Mouse (Mus musculus) erythroblast, embryonic 14.5 days (primary cell): Measurements from ENCODE around the gene Tmem220. TPM values are rescaled to one million over a fixed set of nuclear protein-coding genes. Genes with fewer than 3 reads are reported as not detected.

ENCODE experiments used
- H3K27me3 ChIP-seq: 2 replicates; pipeline ENCODE4 v1.6.1; 2012; ENCODE audit warnings: inconsistent platforms; ENCODE audit not compliant: control insufficient read depth
- H3K36me3 ChIP-seq: 2 replicates; pipeline ENCODE4 v1.6.1; 2012; ENCODE audit warnings: mild to moderate bottlenecking, inconsistent platforms; ENCODE audit not compliant: control insufficient read depth
- H3K4me1 ChIP-seq: 2 replicates; pipeline ENCODE4 v1.6.1; 2012; ENCODE audit warnings: inconsistent platforms; ENCODE audit not compliant: control insufficient read depth
- H3K4me3 ChIP-seq: replicated peaks from 2 replicates; pipeline ENCODE3; 2012; ENCODE audit warnings: moderate library complexity, mild to moderate bottlenecking, inconsistent platforms
- H3K9me3 ChIP-seq: 2 replicates; pipeline ENCODE4 v1.6.1; 2012; ENCODE audit warnings: low read length, inconsistent platforms, mixed read lengths; ENCODE audit not compliant: control insufficient read depth
- GATA1 ChIP-seq: IDR thresholded peaks from 2 replicates; pipeline ENCODE4 v1.6.1; 2012; ENCODE audit warnings: low read length, inconsistent platforms, mixed read lengths
- TAL1 ChIP-seq: IDR thresholded peaks from 3 replicates; pipeline ENCODE4 v1.6.1; 2012; ENCODE audit warnings: low read length, inconsistent platforms, mixed read lengths
- polyA plus RNA-seq: library from polyadenylated mRNA; stranded (reverse); fragments of >175 nt; gene quantifications from 2 replicates; pipeline ENCODE4 v1.2.3, GENCODE M21; 2012

Gene Tmem220
- polyA plus RNA-seq, 1 experiment, result not detected

DNA sequence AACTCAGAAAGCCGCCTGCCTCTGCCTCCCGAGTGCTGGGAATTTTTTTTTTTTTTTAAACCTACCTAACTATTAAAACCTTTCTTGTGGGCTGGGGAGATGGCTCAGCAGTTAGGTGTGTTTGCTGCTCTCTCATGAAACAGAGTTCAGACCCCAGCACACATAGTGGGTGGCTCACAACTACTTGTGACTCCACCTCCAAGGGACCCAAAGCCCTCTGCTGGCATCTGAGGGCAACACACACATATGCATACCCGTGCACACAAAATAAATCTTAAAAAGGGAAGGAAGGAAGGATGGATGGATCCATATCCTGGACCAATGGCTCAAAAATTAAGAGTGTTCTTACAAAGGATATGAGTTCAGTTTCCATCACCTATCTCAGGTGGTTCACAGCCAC, 24.3 kb downstream of the Tmem220 start:
- peaks cover 30% of the 10 kb centered on the region for H3K4me1 ChIP-seq
- H3K4me3 ChIP-seq, result no peak overlapping the region
- H3K9me3 ChIP-seq, result no peaks in the 10 kb centered on the region
- peaks cover 10% of the 10 kb centered on the region for H3K36me3 ChIP-seq
- no peak for TF ChIP-seq GATA1
- no peak for TF ChIP-seq TAL1
- no peaks in the 10 kb centered on the region for H3K27me3 ChIP-seq

DNA sequence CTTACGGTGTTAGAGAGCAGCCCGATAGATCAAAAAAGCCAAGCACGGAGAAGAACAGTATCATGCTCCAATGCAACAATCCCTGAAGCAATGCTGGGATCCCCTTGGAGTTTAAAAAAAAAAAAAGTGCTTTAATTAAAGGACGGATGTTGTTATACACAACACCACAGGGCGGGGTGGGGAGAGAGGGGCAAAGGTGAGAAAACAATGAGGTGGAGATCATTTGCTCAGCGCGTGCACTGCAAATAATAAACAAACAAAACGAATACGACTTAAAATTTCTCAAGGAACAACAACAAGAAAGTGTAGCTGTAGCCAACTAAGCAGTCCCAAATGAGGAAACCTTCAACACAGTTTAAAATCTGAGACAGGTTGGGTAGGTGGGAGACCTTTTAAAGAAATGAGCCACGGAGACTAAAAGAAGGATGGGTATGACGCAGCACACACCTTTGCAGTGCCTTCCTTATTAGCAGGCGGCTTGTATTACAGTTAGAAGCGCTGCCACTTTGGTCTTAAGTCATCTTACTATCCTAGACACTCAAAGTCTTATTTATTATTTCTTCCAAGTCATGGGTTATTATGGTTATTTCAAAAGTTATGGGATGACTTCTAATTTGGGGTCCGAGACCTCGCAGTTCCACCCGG, 26.8 kb downstream of the Tmem220 start:
- Histone ChIP-seq H3K36me3 (peaks cover 22% of the 10 kb centered on the region), H3K4me3 (peak overlapping the region; percentile 78), H3K9me3 (no peaks in the 10 kb centered on the region), H3K4me1 (peaks cover 28% of the 10 kb centered on the region), H3K27me3 (no peaks in the 10 kb centered on the region)
- TF ChIP-seq TAL1, result no peak
- no peak for TF ChIP-seq GATA1

DNA sequence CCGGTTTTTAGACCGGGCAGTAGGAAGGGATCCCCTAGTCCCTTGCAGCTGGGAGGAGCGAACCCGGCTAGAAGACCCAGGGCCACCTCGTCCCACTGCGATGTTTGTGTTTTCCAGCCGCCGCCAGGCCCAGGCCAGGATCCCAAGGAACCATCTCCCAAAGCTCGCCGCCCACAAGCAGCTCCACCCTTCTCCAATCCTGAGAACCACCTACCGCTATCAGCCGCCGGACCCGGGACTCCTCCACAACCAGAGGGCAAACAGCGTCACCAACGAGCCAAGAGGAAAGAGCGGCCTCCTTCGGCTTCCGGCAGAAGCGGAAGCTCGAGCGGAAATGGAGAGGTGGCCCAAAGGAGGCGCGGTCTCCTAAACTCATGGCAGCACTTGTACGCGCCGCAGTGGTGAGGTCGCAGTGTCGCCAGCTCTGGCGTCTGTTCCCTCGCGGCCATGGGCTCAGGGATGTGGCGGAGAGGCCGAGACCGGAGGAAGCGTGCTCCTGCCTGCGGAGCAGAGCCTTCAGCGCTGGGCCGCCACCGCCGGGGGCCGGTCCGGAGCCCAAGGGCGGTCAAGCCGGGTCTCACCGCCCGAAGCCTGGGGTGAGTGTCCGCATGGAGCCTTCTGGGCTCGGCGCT, 27.5 kb downstream of the Tmem220 start, which contains the start of the genes Adprm and Sco1:
Gene Adprm (minus strand): TSS at position 274 of the 632 bp plus-strand sequence.
Gene Sco1 (plus strand): TSS at position 350 of the 632 bp plus-strand sequence.
- no peaks in the 10 kb centered on the region for H3K27me3 ChIP-seq
- no peak for TF ChIP-seq GATA1
- no peak for TF ChIP-seq TAL1
- H3K36me3 ChIP-seq, result peaks cover 25% of the 10 kb centered on the region
- peaks cover 28% of the 10 kb centered on the region for H3K4me1 ChIP-seq
- H3K9me3 ChIP-seq, result no peaks in the 10 kb centered on the region
- peak within 1 kb of the TSS; percentile 78 for H3K4me3 ChIP-seq

DNA sequence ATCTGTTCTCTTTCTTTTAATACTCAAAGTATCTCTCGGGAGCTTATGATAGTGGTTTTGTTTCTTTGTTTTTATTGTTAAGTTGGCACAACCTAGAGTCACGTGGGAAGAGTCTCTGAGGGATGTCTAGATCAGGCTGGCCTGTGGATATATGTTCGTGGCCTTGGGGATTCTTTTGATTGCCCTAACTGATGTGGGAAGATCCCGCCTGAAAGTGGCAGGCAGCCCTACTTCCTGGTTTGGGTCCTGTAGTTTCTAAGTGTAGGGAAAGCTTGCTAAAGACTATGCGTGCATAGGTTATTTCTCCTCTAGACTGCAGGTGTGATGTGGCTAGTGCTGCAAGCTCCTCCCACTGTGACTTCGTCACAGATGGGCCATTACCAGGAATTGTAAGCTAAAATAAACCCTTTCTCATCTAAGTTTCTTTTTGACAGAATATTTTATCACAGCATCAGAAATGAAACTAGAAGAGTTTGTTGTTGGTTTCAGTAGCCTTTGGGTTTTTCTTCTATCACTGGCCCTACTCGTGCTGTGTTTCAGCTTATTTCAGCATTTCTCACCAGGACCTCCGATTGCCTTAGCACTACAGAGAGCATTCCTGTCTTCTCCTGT, 29.9 kb downstream of the Tmem220 start:
- H3K9me3 ChIP-seq, result no peaks in the 10 kb centered on the region
- peaks cover 46% of the 10 kb centered on the region for H3K36me3 ChIP-seq
- TF ChIP-seq TAL1 (no peak), GATA1 (no peak)
- H3K27me3 ChIP-seq, result no peaks in the 10 kb centered on the region
- peaks cover 25% of the 10 kb centered on the region for H3K4me1 ChIP-seq
- no peak overlapping the region for H3K4me3 ChIP-seq

DNA sequence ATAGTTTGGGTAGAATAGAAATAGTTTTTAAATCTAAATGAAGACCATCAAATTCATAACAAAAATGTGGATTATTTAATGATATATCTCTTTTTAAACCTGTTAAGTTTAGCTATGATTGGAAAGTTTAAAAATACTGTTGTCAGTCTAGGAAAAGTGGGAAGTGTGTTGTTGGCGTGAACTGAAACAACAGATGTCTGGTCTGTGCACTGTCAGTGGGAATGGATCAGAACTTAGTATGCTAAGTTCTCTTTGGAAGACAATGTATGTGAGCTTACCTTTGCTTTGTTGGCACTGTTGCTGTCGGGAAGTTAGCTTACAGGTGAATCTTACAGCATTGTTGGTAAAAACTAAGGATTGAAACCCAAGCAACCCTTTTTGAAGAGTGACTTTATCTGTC, 36.4 kb downstream of the Tmem220 start:
- no peak overlapping the region for H3K4me3 ChIP-seq
- H3K36me3 ChIP-seq, result peaks cover 75% of the 10 kb centered on the region
- no peaks in the 10 kb centered on the region for H3K9me3 ChIP-seq
- H3K27me3 ChIP-seq, result no peaks in the 10 kb centered on the region
- H3K4me1 ChIP-seq, result no peaks in the 10 kb centered on the region
- TF ChIP-seq TAL1 (no peak), GATA1 (no peak)

DNA sequence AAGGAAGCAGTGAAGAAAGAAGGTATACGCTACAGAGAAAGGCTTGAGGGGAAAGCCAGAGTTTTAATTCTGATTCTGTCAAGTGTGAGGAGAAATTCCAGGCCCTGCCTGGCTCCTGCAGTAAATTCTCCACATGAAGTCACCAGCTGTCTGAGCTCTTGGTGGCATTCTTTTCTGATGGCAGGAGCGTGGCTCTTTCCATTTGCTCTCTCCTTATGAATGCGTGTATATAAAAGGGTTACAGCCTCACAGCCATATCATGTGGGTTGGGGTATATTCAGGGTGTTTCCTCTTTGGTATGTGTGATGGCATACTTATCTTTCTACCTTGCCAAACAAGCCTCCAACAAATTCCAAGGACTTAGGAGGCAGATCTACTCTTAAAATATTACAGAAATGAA, 37.8 kb downstream of the Tmem220 start:
- Histone ChIP-seq H3K4me1 (no peaks in the 10 kb centered on the region), H3K9me3 (no peaks in the 10 kb centered on the region), H3K36me3 (peaks cover 68% of the 10 kb centered on the region), H3K4me3 (no peak overlapping the region), H3K27me3 (no peaks in the 10 kb centered on the region)
- TF ChIP-seq TAL1, result no peak
- TF ChIP-seq GATA1, result no peak

DNA sequence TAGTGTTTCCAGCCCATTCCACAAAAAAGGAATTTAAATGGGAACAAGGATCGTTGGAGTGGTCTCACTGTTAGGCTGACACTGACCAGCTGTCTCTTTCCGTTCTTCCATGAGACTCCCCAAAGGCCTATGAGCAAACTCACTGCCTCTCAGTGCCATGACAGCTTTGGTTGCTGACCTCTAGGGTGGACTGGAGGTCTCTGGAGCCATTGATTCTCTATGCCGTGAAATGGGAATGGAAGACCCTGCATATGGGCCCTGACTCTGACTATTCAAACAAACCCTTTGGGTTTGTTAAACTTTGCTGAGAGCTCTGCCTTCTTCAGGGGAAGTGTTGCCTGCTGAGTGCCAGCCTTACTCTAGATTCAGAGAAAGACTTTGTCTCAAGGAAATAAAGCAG, 42.8 kb downstream of the Tmem220 start:
- Histone ChIP-seq H3K27me3 (no peaks in the 10 kb centered on the region), H3K4me1 (no peaks in the 10 kb centered on the region), H3K4me3 (no peak overlapping the region), H3K36me3 (peaks cover 27% of the 10 kb centered on the region), H3K9me3 (no peaks in the 10 kb centered on the region)
- TF ChIP-seq TAL1, result no peak
- TF ChIP-seq GATA1, result no peak

DNA sequence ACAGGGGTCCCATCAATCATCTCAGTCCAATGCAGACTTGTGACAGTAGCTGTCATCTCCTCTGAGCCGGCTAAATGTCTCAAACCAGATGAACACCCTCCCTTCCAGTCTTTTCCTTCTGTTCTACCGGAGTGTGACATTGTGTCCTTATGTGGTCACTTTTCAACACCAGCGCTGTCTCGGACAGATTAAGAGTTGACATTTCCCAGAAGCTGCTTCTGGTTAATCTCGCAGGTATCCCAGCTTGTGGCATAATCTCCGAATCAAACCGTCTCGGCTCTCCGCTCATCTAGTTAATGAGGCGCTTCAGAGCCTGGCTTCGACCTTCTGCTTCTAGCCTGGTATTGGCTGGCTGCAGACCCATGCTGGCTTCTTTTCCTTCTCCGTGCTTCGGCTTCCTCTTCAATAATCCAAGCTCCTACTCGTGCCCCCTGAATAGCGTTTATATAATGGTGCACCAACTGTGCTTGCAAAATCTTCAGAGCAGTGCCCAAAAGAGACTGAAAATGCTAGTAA, 47.7 kb downstream of the Tmem220 start:
- no peaks in the 10 kb centered on the region for H3K36me3 ChIP-seq
- H3K27me3 ChIP-seq, result no peaks in the 10 kb centered on the region
- H3K9me3 ChIP-seq, result no peaks in the 10 kb centered on the region
- H3K4me1 ChIP-seq, result no peaks in the 10 kb centered on the region
- no peak overlapping the region for H3K4me3 ChIP-seq
- no peak for TF ChIP-seq GATA1
- TF ChIP-seq TAL1, result no peak

DNA sequence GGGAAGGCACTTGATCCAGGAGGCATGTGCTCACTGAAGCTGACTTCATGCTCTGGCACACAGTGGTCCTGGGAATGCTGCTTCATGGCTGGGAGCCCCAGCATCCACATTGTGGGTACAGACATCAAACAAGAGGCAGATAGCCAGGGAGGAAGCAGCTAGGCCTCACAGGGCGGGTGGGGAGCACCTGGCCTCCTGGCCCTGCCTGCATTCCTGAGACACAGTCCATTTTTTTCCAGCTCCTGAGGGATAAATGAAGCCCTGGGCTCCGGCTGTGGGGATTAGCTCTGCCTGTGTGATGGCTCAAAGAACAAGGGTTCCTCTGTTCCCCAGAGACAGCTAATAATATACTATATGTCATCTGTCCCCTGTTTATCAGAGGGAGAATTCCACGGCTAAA, 50.1 kb downstream of the Tmem220 start:
- TF ChIP-seq GATA1, result no peak
- TF ChIP-seq TAL1, result no peak
- Histone ChIP-seq H3K36me3 (no peaks in the 10 kb centered on the region), H3K9me3 (no peaks in the 10 kb centered on the region), H3K4me1 (no peaks in the 10 kb centered on the region), H3K4me3 (no peak overlapping the region), H3K27me3 (peaks cover 2% of the 10 kb centered on the region; the same call in 1 of the 2 replicates)
